Mouse (Mus musculus) C2C12 (cell line): ENCODE measurements around the gene Adgrl2.

Experiments used
- CEBPB ChIP-seq: IDR thresholded peaks from one replicate; pipeline ENCODE4 v1.6.1; 2011; ENCODE audit warnings: low read depth, mild to moderate bottlenecking, control low read depth, moderate library complexity
- CTCF ChIP-seq: IDR thresholded peaks from one replicate; pipeline ENCODE4 v1.5.1; 2011; ENCODE audit not compliant: control insufficient read depth, insufficient read depth, insufficient read length
- FOSL1 ChIP-seq: IDR thresholded peaks from one replicate; pipeline ENCODE4 v1.8.0; 2011; ENCODE audit warnings: mild to moderate bottlenecking, low read length; ENCODE audit not compliant: poor library complexity, insufficient read depth, severe bottlenecking
- MYOG ChIP-seq: IDR thresholded peaks from one replicate; pipeline ENCODE4 v1.6.1; 2011; ENCODE audit not compliant: control insufficient read depth, insufficient read length; ENCODE audit errors: extremely low read depth
- USF1 ChIP-seq: IDR thresholded peaks from one replicate; pipeline ENCODE4 v1.6.1; 2011; ENCODE audit warnings: low read depth, mild to moderate bottlenecking, control low read depth, moderate library complexity

- TF ChIP-seq CTCF = no peak
- no peak for TF ChIP-seq FOSL1
- TF ChIP-seq USF1 = no peak
- TF ChIP-seq MYOG = no peak
- no peak for TF ChIP-seq CEBPB
Observed at GRCm38 (mm10) chr3:148939457-148939856, 50.9 kb downstream of the Adgrl2 start.
